Mouse (Mus musculus): ENCODE results near the gene Mbnl1.
"Not testable (repeated sequence)": the region's sequence is repeated elsewhere in the genome, so short reads cannot be mapped to it uniquely, and the experiment has no call there.

The Mbnl1 gene

GRCm38 (mm10) chr3:60494774-60495535 lies 22.3 kb downstream of the Mbnl1 start:
- DNase-seq: not testable (repeated sequence)

GRCm38 (mm10) chr3:60496197-60496596 lies 23.6 kb downstream of the Mbnl1 start:
- DNase-seq: no peak

- no peak for DNase-seq
Observed at GRCm38 (mm10) chr3:60498151-60498550, 25.5 kb downstream of the Mbnl1 start.

DNA sequence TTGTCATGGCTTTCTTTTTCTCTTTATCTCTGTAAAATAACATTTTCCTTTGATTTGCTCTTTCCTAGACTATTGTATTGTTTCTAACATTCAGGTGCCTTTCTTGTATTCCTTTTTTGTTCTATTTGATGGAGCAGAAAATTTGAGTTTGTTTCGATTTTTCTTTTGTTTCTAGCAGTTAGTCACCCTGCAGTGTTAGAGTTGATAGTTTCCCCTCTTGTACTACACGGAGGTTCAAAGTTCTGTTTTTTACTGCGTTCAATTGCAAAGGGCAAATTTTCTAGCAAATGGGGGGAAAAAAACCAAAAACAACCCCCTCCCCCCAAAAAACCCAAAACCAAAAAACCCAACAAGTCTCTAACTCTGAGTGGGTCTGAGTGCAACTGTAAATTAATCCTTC lies 26.0 kb downstream of the Mbnl1 start:
- DNase-seq: no peak

GRCm38 (mm10) chr3:60499157-60499578 lies 26.5 kb downstream of the Mbnl1 start:
- DNase-seq: no peak

DNA sequence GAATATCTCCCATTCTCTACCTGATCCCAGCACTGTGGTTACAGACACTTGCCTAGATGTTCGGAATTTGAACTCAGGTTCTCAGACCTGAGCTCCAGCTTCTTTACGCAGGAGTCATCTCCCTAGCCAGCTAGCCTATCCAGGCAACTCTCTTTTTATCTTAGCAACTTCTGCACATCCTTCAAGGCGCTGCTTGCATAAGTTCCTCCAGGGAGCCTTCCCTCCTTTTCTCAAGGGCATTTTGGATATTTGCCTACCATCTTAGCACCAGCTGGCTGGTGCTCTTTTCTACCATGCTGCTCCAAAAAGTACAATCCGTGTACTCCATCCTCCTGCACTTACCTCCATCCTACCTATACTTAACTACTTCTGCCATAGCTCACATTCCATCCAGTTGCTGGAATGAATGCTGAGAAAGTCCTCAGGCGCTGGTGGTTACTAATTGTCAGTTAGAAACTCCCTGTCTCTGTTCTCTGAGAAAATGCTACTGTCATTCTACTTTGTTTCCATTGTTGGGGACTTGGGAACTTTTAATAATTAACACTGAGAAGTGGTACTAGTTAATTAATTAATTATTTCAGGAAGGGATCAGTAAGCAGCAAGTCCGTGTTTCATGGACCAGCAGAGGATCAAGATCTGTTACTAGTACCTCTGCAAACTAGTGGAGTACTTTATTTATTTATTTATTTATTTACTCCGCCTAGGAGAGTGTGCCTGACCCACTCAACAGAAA lies 27.3 kb downstream of the Mbnl1 start:
- DNase-seq: no peak

- peak; percentile 88 for DNase-seq
Observed at GRCm38 (mm10) chr3:60500571-60501527, 28.2 kb downstream of the Mbnl1 start.

- DNase-seq: peak; percentile 66
Observed at GRCm38 (mm10) chr3:60501561-60502151, 29.0 kb downstream of the Mbnl1 start.

DNA sequence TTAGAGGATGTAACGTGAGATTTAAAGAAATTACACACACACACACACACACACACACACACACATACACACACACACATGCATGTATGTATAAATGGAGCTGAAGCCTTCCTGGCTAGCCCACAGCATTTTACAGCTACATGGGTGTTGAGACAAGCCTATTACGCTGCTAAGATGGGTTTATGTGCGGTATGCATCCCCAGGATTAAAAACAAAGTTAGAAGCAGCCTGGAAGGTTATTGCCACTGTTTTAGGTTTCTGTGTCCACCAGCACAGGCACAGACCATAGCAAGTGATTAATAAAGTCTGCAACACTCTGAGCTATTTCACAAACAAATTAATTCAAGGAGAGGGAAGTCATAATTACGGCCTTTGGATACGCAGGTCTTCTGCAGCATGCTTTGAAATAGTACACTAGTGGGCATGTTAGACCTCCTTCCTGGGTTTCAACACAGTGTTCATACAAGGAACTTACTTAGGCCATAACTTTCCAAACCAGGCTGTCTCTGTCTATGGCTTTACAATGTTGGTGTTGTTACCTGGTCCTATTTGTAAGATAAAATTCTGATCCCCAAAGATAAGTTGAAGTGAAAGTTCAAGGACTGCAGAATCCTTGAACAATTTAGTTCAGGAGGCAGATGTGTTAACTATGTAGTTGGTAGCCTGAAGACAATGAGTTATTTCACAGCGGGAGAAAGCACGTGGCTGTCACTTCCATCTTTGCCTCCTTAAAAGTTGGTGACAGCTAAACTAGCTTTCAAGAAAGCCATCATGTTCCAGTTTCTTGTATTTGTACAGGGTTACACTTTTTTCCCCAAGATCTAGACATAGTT lies 29.7 kb downstream of the Mbnl1 start:
- no peak for DNase-seq

- no peak for DNase-seq
Observed at GRCm38 (mm10) chr3:60503196-60503595, 30.6 kb downstream of the Mbnl1 start.

DNA sequence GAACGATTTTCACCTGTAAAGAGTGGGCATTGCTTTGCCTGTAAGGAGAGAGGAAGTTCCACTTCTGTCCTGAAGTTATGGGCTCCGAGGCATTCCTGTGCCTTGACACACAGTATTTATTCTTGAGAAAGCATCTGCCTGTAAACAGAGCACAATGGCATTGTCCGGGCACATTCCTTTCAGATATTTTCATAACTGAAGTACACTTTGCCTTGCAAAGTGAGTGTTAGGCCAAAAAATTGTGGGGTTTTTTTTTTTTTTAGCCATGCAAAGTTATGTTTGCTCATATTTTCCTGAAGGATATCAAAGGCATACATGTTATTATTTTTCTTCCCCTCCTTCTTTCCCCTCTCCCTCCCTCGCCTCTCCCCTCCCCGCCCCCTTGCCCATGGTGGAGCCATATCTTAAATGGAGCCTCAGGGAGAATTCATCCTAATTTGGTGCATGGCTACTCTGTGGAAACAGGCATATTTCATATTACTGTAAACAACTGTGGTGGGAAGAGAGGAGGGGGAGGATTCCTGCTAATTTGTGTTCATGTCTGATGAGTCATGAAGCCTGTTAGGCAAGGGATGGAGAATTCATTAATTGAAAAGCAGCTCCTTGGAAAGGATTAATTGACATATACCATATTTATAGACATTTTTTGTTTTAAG lies 32.3 kb downstream of the Mbnl1 start:
- DNase-seq: no peak

DNA sequence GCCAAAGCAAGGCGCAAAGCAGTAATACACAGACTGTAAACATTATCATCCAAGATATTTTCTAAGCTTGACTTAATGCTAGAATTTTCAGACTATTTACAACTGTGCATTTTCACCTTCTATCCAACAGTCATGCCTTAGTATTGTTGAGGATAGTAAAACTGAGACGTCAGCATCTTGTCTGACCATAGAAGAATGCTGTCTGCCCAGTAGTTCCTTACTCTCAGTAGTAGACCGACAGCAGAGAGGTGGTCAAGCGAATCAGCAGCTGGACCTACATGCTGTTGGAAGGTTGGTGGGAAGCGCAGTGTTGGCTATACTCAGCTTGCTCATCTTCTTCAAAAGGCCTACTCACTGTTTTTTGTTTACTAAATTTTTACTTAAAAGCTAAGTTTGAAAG lies 34.2 kb downstream of the Mbnl1 start:
- no peak for DNase-seq

- no peak for DNase-seq
Observed at GRCm38 (mm10) chr3:60507496-60507895, 34.9 kb downstream of the Mbnl1 start.

- no peak for DNase-seq
Observed at GRCm38 (mm10) chr3:60507979-60508378, 35.3 kb downstream of the Mbnl1 start.

DNA sequence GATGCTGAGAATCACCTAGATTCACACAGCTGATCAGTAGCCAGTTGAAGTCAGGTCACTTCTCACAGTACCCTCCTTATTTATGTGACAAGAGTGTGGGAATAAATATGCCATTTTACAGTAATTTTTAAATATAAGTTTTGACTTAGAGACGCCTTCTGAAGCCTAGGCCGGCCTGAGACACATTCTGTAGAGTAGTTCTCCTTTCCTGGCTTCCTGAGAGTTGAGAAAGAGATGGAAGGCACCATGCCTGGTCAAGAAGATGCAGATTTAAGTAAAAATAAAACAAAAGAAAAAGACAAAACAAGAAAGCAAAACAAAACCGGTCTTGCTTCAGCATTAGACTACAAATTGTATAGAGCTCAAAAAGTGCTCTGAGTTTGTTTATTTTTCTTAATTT lies 38.6 kb downstream of the Mbnl1 start:
- DNase-seq: no peak

DNA sequence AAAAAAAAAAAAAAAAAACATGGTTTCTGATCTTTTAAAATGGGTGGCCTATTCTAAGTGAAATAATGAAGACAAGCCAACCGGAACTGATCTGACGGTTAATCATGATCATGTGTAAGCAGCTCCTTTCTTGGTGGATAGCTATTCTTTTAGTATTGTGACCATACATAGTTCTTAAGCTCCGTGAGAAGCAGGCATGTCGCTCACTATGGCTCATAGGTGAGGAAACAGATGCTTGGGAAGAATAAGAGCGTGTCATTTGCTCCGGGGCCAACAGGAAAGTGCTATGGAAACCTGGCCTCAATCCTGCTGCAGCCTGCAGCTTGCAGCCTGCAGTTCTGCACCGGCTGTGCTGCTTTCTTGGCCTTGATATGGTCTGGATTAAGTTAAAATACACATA lies 40.7 kb downstream of the Mbnl1 start:
- DNase-seq: no peak

DNA sequence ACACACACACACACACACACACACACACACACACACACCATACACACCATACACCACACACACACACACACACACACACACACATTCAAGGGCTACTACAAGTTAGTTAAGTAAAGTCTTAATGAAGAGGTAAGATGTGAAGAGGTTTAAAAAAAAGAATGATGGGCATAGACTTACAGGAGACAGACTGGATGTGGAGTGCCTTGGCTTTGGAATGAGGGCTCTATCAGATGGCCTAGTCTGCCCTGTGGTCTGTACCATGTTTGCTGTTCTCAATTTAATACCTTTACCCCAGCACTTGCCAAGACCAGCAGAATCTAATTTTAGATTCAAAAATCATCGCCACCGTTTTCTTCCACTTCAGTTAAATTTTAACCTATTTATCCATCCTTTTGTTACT lies 41.1 kb downstream of the Mbnl1 start:
- no peak for DNase-seq

DNA sequence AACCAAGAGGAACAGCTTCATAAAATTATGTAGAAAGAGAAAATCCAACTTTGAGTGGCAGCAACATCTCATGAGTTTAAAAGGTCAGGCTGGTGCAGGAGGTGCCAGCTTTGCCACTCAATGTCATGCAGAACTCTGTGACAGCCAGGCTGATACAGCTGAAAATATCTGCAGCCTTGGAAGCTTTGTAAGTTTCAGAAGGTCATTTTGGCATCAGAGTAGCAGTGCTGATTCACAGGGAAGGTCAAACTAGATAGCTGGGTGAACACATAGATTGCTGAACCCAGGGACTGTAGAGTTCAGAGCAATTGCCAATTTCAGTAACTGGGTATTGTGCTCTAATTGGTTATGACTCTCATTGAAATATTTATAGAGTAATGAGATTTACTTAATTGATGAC lies 42.8 kb downstream of the Mbnl1 start:
- DNase-seq: no peak

DNA sequence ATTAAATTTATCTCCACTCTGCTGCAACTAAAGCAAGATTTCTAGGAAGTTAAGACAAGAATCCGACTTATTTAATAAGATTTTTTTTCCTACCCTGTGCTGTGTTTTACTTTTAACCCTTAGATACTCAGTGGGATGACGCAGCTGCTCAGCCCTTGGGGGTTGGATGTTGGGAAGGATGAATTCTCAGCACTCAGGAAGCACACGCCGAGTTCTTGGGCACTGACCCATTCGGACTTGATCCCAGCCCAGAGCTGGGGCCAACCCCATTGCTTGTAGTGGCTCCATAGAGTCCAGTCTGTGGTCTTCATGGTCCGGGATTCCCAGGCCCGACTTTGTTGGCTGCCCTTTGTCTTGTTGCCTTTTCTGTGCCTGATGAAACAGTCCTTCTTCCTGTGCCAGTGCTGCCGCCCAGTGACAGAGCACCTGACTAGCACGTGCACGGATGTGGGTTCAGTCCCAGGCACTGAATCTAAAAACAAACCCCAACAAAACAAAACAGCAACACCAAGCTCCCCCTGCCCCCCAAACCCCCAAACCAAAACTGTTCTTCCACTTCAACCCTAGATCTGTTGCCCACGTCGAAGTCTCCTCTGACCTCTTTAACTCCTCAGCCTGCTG lies 43.5 kb downstream of the Mbnl1 start:
- peak; percentile 90 for DNase-seq

DNA sequence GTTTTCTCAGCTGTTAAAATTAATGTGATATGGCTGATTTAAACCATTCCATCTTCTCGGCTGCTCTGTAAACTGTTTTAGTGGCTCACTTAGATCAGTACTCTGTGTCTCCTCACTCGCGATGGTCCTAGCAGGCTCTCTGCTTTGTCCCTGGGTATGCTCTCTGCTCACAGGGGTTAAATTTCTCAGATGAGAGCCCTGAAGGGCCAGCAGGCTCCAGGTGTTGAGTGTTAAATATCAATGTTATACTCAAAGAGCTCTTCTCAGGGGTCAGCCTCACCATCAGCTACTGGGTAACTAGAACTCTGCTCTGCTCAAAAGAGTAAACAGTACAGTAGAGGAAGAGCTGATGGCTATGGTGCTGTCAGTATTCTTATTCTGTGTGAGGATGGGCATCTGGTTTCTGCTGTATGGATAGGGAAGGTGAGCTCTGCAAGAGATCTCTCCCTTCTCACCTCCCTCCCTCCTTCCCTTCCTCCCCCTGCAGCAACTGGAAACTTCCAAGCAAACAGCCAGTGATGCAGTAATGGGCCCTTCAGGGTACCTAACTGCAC lies 44.7 kb downstream of the Mbnl1 start:
- DNase-seq: no peak

DNA sequence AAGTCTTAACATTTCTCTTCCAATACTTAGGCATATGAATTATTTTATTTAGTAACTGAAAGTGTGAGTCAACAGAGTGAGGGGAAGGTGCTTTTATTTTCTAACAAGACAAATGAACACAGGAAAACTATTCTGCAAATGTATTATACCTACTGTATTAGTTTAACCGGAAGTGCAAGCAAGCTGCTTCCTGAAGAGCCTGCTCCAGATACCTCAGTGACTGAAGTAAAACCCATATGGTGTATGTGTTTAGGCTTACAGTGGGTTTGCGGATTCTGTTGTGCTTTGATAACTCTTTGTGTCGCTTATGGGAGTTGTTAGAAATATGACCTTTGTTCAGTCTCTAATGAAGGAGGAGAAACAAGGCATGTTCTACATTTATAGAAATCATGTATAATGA lies 46.7 kb downstream of the Mbnl1 start:
- DNase-seq: no peak
